Mouse (Mus musculus) liver, adult 2 months (tissue): ENCODE results near the gene Muc13. TPM values are rescaled to one million over a fixed set of nuclear protein-coding genes. Genes with fewer than 3 reads are reported as not detected.

Experiments
- DNase-seq: peaks from one replicate; pipeline ENCODE4 v3.0.0-alpha.2; 2011; ENCODE audit warnings: low read depth, low spot score; ENCODE audit errors: extremely low read depth
- H3K27ac ChIP-seq: fragments of 200-500 bp; replicated peaks from 2 replicates; pipeline ENCODE4 v1.5.1; 2012; ENCODE audit warnings: low read depth, mild to moderate bottlenecking, control low read depth, inconsistent platforms, low read length; ENCODE audit not compliant: insufficient read depth
- H3K27me3 ChIP-seq: fragments of 200-500 bp; 2 replicates; pipeline ENCODE4 v1.6.1; 2012; ENCODE audit warnings: mild to moderate bottlenecking, moderate library complexity, low read length, inconsistent platforms; ENCODE audit not compliant: control insufficient read depth, insufficient read depth
- H3K36me3 ChIP-seq: fragments of 200-500 bp; 2 replicates; pipeline ENCODE4 v1.6.1; 2012; ENCODE audit warnings: low read length, inconsistent platforms; ENCODE audit not compliant: control insufficient read depth, insufficient read depth
- H3K4me1 ChIP-seq: fragments of 200-500 bp; 2 replicates; pipeline ENCODE4 v1.6.1; 2011; ENCODE audit warnings: low read length; ENCODE audit not compliant: control insufficient read depth, insufficient read depth
- H3K4me3 ChIP-seq: fragments of 200-500 bp; 2 replicates; pipeline ENCODE4 v1.5.1; 2011; ENCODE audit warnings: low read depth, mild to moderate bottlenecking, control low read depth, low read length, moderate library complexity; ENCODE audit not compliant: insufficient read depth
- H3K79me2 ChIP-seq: fragments of 200-500 bp; 2 replicates; pipeline ENCODE4 v1.6.1; 2012; ENCODE audit warnings: inconsistent platforms, mild to moderate bottlenecking, low read length, moderate library complexity; ENCODE audit not compliant: control insufficient read depth, insufficient read depth
- H3K9ac ChIP-seq: fragments of 200-500 bp; 2 replicates; pipeline ENCODE4 v1.6.1; 2012; ENCODE audit warnings: low read depth, mild to moderate bottlenecking, control low read depth, inconsistent platforms, low read length
- CTCF ChIP-seq: fragments of 200-500 bp; IDR thresholded peaks from 2 replicates; pipeline ENCODE4 v1.5.1; 2011; ENCODE audit warnings: low read depth, low read length, control low read depth
- POLR2A ChIP-seq: fragments of 200-500 bp; IDR thresholded peaks from 2 replicates; pipeline ENCODE4 v1.6.1; 2011; ENCODE audit warnings: low read length, control low read depth; ENCODE audit not compliant: insufficient read depth; ENCODE audit errors: extremely low read depth
- WGBS: fragments of 180-500 bp; shearing (Covaris S2); methylation state at CpG from one replicate; pipeline ENCODE4 v1.1.7; 2018; 5-methylcytosine and 5-hydroxymethylcytosine counted together
- polyA plus RNA-seq: library from polyadenylated mRNA; depleted of rRNA; stranded (reverse); fragments of >200 nt; gene quantifications from 2 replicates; pipeline ENCODE4 v1.2.3, GENCODE M21; 2012
- total RNA-seq: library from RNA; depleted of rRNA; stranded (reverse); fragments of >200 nt; gene quantifications from 2 replicates; pipeline ENCODE4 v1.2.3, GENCODE M21; 2014

The Muc13 gene
- total and polyA plus RNA-seq, 2 experiments = 0.65 TPM; not detected in 1

GRCm38 (mm10) chr16:33772809-33773208, 21.0 kb upstream of the Muc13 start:
- no peak for TF ChIP-seq POLR2A
- TF ChIP-seq CTCF = no peak
- no peaks in the 10 kb centered on the region for H3K27me3 ChIP-seq
- no peaks in the 10 kb centered on the region for H3K36me3 ChIP-seq
- WGBS = 28% methylated on average over 5 of the region's 5 CpGs
- H3K4me3 ChIP-seq = no peak overlapping the region
- peak; percentile 93 for DNase-seq
- no peaks in the 10 kb centered on the region; the same call in none of the 2 replicates for H3K4me1 ChIP-seq
- no peak overlapping the region for H3K9ac ChIP-seq
- no peaks in the 10 kb centered on the region for H3K79me2 ChIP-seq
- no peak overlapping the region for H3K27ac ChIP-seq

GRCm38 (mm10) chr16:33774972-33775371, 18.9 kb upstream of the Muc13 start:
- Histone ChIP-seq H3K27ac (no peak overlapping the region), H3K9ac (no peak overlapping the region), H3K27me3 (no peaks in the 10 kb centered on the region), H3K79me2 (no peaks in the 10 kb centered on the region), H3K36me3 (no peaks in the 10 kb centered on the region), H3K4me3 (no peak overlapping the region), H3K4me1 (no peaks in the 10 kb centered on the region; the same call in none of the 2 replicates)
- TF ChIP-seq CTCF (no peak), POLR2A (no peak)
- WGBS = 63% methylated on average over 3 of the region's 3 CpGs
- DNase-seq = no peak

DNA sequence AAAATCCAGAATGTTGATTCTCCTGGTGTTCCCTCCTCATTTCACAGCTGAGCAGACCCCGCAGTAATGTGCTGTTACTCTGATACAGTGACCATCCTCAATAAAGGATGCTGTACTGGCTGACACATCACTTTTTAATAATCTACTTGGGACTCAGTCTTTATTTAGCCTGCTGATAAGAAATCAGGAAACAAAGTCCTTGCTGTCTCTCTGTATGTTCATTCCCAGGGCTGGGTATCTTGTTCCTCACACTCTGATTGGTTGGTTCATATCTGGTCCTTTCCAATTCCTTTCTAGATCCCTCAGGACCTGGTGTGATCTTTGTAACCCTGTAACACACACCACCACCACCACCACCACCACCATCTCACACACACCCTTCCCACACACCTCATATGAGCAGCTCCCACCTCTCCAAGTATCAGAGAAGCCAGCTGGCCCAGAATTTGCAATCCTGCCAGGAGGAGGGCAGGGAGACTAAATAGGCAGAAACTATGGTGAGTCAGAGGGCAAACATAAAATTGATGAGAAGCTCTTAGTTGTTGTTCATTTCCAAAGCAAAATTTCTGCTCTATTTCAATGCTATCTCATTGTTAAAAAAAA, 18.0 kb upstream of the Muc13 start:
- no peak overlapping the region for H3K9ac ChIP-seq
- no peak for DNase-seq
- no peaks in the 10 kb centered on the region for H3K27me3 ChIP-seq
- no peak for TF ChIP-seq CTCF
- TF ChIP-seq POLR2A = no peak
- 82% methylated on average over 1 of the region's 1 CpGs for WGBS
- no peaks in the 10 kb centered on the region for H3K79me2 ChIP-seq
- H3K4me3 ChIP-seq = no peak overlapping the region
- no peak overlapping the region for H3K27ac ChIP-seq
- H3K4me1 ChIP-seq = no peaks in the 10 kb centered on the region; the same call in none of the 2 replicates
- no peaks in the 10 kb centered on the region for H3K36me3 ChIP-seq

DNA sequence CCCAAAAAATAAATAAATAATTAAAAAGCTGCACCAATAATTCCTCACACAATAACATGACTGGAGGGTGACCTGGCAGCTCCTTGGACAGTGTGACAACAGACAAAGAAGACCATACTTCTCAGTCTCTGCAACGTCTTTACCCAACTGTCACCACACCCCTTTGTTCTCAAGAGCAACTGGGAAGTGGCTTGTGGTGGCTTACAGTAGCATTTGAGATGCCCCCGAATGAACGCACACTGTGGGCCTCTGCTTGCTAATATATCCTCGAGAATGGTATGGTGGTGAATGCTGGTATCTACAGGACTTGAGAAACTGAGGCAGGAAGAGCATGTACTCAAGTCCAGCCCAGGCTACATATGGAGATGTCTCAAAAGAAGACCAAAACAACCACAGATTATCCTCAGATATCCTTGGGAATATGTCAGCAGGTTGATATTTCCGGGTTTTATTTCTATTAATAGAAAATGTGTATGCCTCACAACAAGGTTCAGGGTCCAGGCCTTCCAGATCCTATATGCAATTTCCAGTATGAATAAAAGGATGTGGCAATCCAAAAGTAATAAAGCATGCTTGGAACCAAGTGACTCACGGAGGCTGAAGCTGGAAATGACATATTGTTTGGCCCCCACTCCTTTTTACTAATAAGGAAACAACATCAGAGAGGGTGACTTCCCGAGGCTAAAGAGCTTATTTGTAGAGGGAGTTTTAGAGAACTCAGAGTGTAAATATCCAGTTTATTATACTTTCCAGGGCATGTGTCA, 16.9 kb upstream of the Muc13 start:
- no peak for DNase-seq
- Histone ChIP-seq H3K27ac (no peak overlapping the region), H3K27me3 (no peaks in the 10 kb centered on the region), H3K4me1 (no peaks in the 10 kb centered on the region; the same call in none of the 2 replicates), H3K4me3 (no peak overlapping the region), H3K79me2 (no peaks in the 10 kb centered on the region), H3K9ac (no peak overlapping the region), H3K36me3 (no peaks in the 10 kb centered on the region)
- WGBS = 77% methylated on average over 7 of the region's 7 CpGs
- TF ChIP-seq CTCF = no peak
- no peak for TF ChIP-seq POLR2A

GRCm38 (mm10) chr16:33777607-33778006, 16.2 kb upstream of the Muc13 start:
- H3K27me3 ChIP-seq = no peaks in the 10 kb centered on the region
- H3K79me2 ChIP-seq = no peaks in the 10 kb centered on the region
- H3K4me1 ChIP-seq = no peaks in the 10 kb centered on the region; the same call in none of the 2 replicates
- no peak overlapping the region for H3K4me3 ChIP-seq
- no peak for TF ChIP-seq POLR2A
- no peak for TF ChIP-seq CTCF
- 95% methylated on average over 6 of the region's 6 CpGs for WGBS
- H3K36me3 ChIP-seq = no peaks in the 10 kb centered on the region
- no peak overlapping the region for H3K27ac ChIP-seq
- H3K9ac ChIP-seq = no peak overlapping the region
- DNase-seq = no peak
